Mouse (Mus musculus): ENCODE measurements at regions not wholly inside any gene's neighbourhood (a gene's known extent, or its start where the extent isn't known, plus 50 kb on each side); places are given as distances from the start of the nearest gene placed in this dataset.

DNA sequence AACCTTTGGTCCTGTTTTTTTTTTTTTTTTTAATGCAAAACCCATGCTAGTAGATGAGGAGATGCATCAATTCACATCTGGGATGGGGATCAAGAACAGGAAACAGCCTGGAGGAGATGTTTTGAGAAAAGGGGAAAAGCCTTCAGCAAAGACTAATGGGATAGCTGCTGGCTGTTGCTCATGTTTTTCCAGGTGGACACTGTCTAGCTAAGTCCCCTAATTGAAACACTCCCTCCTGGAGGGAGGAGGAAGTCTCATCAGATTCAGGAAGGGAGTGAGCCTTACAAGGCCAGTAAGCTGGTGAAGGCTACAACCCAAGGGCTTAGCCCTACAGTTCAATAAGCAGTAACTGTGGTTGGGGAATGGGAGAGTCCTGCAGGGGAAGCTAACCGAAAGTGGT, 803.1 kb upstream of the Lrrc6 start:
- no peaks in the 10 kb centered on the region for H3K9me3 ChIP-seq (replicated peaks; ENCODE audit: low read length)
- H3K4me1 ChIP-seq (ENCODE audit: control insufficient read depth in 1 of 2, insufficient read depth in 2 of 2): no peaks in the 10 kb centered on the region
- TF ChIP-seq USF2 (conservative IDR thresholded peaks at IDR 0.05; ENCODE audit: low read depth, low read length): no peak
- TF ChIP-seq ZMIZ1 (IDR thresholded peaks at IDR 0.05; ENCODE audit: low read depth, low read length): no peak
- no peak for TF ChIP-seq UBTF (IDR thresholded peaks at IDR 0.05; ENCODE audit: low read depth, low read length)
- TF ChIP-seq HCFC1 (IDR thresholded peaks at IDR 0.05; ENCODE audit: low read depth, low read length): no peak
- no peak for TF ChIP-seq IRF4 (IDR thresholded peaks at IDR 0.05; ENCODE audit: low read depth, low read length)
- no peak for TF ChIP-seq SMC3 (IDR thresholded peaks at IDR 0.05; ENCODE audit: low read depth, low read length)
- TF ChIP-seq MAX (IDR thresholded peaks at IDR 0.05; ENCODE audit: low read length): no peak
- no peak for TF ChIP-seq ELF1 (IDR thresholded peaks at IDR 0.05; ENCODE audit: low read depth, low read length)
- no peak for TF ChIP-seq USF1 (IDR thresholded peaks at IDR 0.05; ENCODE audit: low read depth, low read length)
- TF ChIP-seq MYC (IDR thresholded peaks at IDR 0.05; ENCODE audit: low read depth, low read length): no peak
- no peak for TF ChIP-seq GABPA (IDR thresholded peaks at IDR 0.05; ENCODE audit: insufficient replicate concordance, low read depth, low read length)
- no peak for TF ChIP-seq TCF12 (IDR thresholded peaks at IDR 0.05; ENCODE audit: low read depth, low read length)
- no peak for TF ChIP-seq RAD21 (IDR thresholded peaks at IDR 0.05; ENCODE audit: low read depth, low read length)
- no peak for TF ChIP-seq BHLHE40 (IDR thresholded peaks at IDR 0.05; ENCODE audit: low read depth, low read length)
- TF ChIP-seq EP300 (IDR thresholded peaks at IDR 0.05; ENCODE audit: low read length): no peak
- dilution Hi-C loops (cut with MboI; ENCODE audit: extremely low pct_ligation_motif_present, extremely low pct_unique_long_range_greater_than_20kb, low sequenced_read_pairs) (no loop called here), in situ Hi-C loops (cut with MboI; ENCODE audit: low pct_ligation_motif_present, low pct_unique_long_range_greater_than_20kb, low sequenced_read_pairs) (no loop called here)
- H3K27me3 ChIP-seq (replicated peaks): no peaks in the 10 kb centered on the region
- no peak overlapping the region for H3K27ac ChIP-seq (ENCODE audit: insufficient read depth, low read depth)
- no peak overlapping the region for H3K9ac ChIP-seq (ENCODE audit: insufficient read depth, low read depth)
- DNase-seq (ENCODE audit: extremely low read depth): no peak
- no peak overlapping the region for H3K4me3 ChIP-seq (replicated peaks in 1 of 3; ENCODE audit: low read depth in 2 of 3, low read length in 2 of 3, poor library complexity in 1 of 3)
- no peaks in the 10 kb centered on the region for H3K79me2 ChIP-seq (replicated peaks; ENCODE audit: control insufficient read depth, extremely low read depth, insufficient read depth, poor library complexity, severe bottlenecking)
- H3K36me3 ChIP-seq (replicated peaks in 1 of 2; ENCODE audit: control insufficient read depth in 1 of 2, insufficient read depth in 1 of 2, low read length in 1 of 2): no peaks in the 10 kb centered on the region
- H3K4me2 ChIP-seq (ENCODE audit: insufficient read depth, low read depth, poor library complexity, severe bottlenecking): no peak overlapping the region

GRCm38 (mm10) chr15:67301871-67302363, 801.2 kb upstream of the Lrrc6 start:
- in situ Hi-C loops (cut with MboI; ENCODE audit: low pct_ligation_motif_present, low pct_unique_long_range_greater_than_20kb, low sequenced_read_pairs): no loop called here
- Histone ChIP-seq H3K79me2 (replicated peaks; ENCODE audit: control insufficient read depth, extremely low read depth, insufficient read depth, poor library complexity, severe bottlenecking) (no peaks in the 10 kb centered on the region), H3K36me3 (replicated peaks in 1 of 2; ENCODE audit: control insufficient read depth in 1 of 2, insufficient read depth in 1 of 2, low read length in 1 of 2) (no peaks in the 10 kb centered on the region), H3K4me2 (ENCODE audit: insufficient read depth, low read depth, poor library complexity, severe bottlenecking) (no peak overlapping the region), H3K27ac (ENCODE audit: insufficient read depth, low read depth) (no peak overlapping the region), H3K4me1 (ENCODE audit: control insufficient read depth in 1 of 2, insufficient read depth in 2 of 2) (no peaks in the 10 kb centered on the region), H3K9me3 (replicated peaks; ENCODE audit: low read length) (no peaks in the 10 kb centered on the region), H3K9ac (ENCODE audit: insufficient read depth, low read depth) (no peak overlapping the region), H3K27me3 (replicated peaks) (no peaks in the 10 kb centered on the region), H3K4me3 (replicated peaks in 1 of 3; ENCODE audit: low read depth in 2 of 3, low read length in 2 of 3, poor library complexity in 1 of 3) (no peak overlapping the region)
- TF ChIP-seq BHLHE40 (IDR thresholded peaks at IDR 0.05; ENCODE audit: low read depth, low read length) (no peak), MEF2A (IDR thresholded peaks at IDR 0.05; ENCODE audit: borderline replicate concordance, low read depth, low read length) (no peak), CTCF (conservative IDR thresholded peaks at IDR 0.05 in 1 of 2, IDR thresholded peaks at IDR 0.05 in 1 of 2; ENCODE audit: low read depth in 2 of 2, low read length in 2 of 2) (no peak), MXI1 (IDR thresholded peaks at IDR 0.05; ENCODE audit: low read depth, low read length) (no peak), PAX5 (IDR thresholded peaks at IDR 0.05; ENCODE audit: low read length) (no peak), UBTF (IDR thresholded peaks at IDR 0.05; ENCODE audit: low read depth, low read length) (no peak), MAFK (IDR thresholded peaks at IDR 0.05; ENCODE audit: insufficient replicate concordance, low read length) (no peak), JUND (conservative IDR thresholded peaks at IDR 0.05; ENCODE audit: low read depth, low read length) (no peak), IRF4 (IDR thresholded peaks at IDR 0.05; ENCODE audit: low read depth, low read length) (no peak), EP300 (IDR thresholded peaks at IDR 0.05; ENCODE audit: low read length) (no peak), RAD21 (IDR thresholded peaks at IDR 0.05; ENCODE audit: low read depth, low read length) (no peak), GABPA (IDR thresholded peaks at IDR 0.05; ENCODE audit: insufficient replicate concordance, low read depth, low read length) (no peak), ETS1 (conservative IDR thresholded peaks at IDR 0.05; ENCODE audit: low read depth, low read length) (no peak), NRF1 (IDR thresholded peaks at IDR 0.05; ENCODE audit: low read depth, low read length) (no peak), RCOR1 (conservative IDR thresholded peaks at IDR 0.05; ENCODE audit: low read depth, low read length) (no peak), USF2 (conservative IDR thresholded peaks at IDR 0.05; ENCODE audit: low read depth, low read length) (no peak), TBP (conservative IDR thresholded peaks at IDR 0.05; ENCODE audit: low read depth, low read length) (no peak), CHD2 (IDR thresholded peaks at IDR 0.05; ENCODE audit: low read length) (no peak)
- dilution Hi-C loops (cut with MboI; ENCODE audit: extremely low pct_ligation_motif_present, extremely low pct_unique_long_range_greater_than_20kb, low sequenced_read_pairs): no loop called here
- no peak for DNase-seq (ENCODE audit: extremely low read depth)

Measured in CH12.LX (cell line).